Mouse (Mus musculus) neural tube, embryonic 13.5 days (tissue): ENCODE data around the gene Efna2. TPM values are rescaled to one million over a fixed set of nuclear protein-coding genes. Genes with fewer than 3 reads are reported as not detected.

ENCODE experiments used
- ATAC-seq: fragments of 200-750 bp; cut with Nextera tagmentation; 2 replicates; pipeline ENCODE4 v1.8.0; 2017; ENCODE audit warnings: low read depth, mild to moderate bottlenecking, moderate TSS enrichment, moderate library complexity
- H3K27ac ChIP-seq: fragments of 300-500 bp; sonication (generic); replicated peaks from 2 replicates; pipeline ENCODE4 v1.5.1; 2015; ENCODE audit warnings: moderate library complexity, mild to moderate bottlenecking, inconsistent platforms
- H3K27me3 ChIP-seq: fragments of 300-500 bp; sonication (generic); 2 replicates; pipeline ENCODE4 v1.6.1; 2015; ENCODE audit warnings: mild to moderate bottlenecking, inconsistent platforms
- H3K36me3 ChIP-seq: fragments of 300-500 bp; sonication (generic); 2 replicates; pipeline ENCODE4 v1.6.1; 2015; ENCODE audit warnings: mild to moderate bottlenecking, inconsistent platforms
- H3K4me1 ChIP-seq: fragments of 300-500 bp; sonication (generic); replicated peaks from 2 replicates; pipeline ENCODE4 v1.6.1; 2015; ENCODE audit warnings: inconsistent platforms
- H3K4me2 ChIP-seq: fragments of 300-500 bp; sonication (generic); 2 replicates; pipeline ENCODE4 v1.6.1; 2015; ENCODE audit warnings: inconsistent platforms, mild to moderate bottlenecking, moderate library complexity
- H3K4me3 ChIP-seq: fragments of 300-500 bp; sonication (generic); 2 replicates; pipeline ENCODE4 v1.5.1; 2015; ENCODE audit warnings: mild to moderate bottlenecking, inconsistent platforms
- H3K9ac ChIP-seq: fragments of 300-500 bp; sonication (generic); 2 replicates; pipeline ENCODE4 v1.6.1; 2015; ENCODE audit warnings: moderate library complexity, mild to moderate bottlenecking, inconsistent platforms
- H3K9me3 ChIP-seq: fragments of 300-500 bp; sonication (generic); 2 replicates; pipeline ENCODE4 v1.6.1; 2016; ENCODE audit warnings: inconsistent platforms
- WGBS: fragments of 180-500 bp; shearing (Covaris S2); methylation state at CpG from one replicate; pipeline ENCODE4 v1.1.7; 2015; 5-methylcytosine and 5-hydroxymethylcytosine counted together
- polyA plus RNA-seq: library from polyadenylated mRNA; unstranded; fragments of >200 nt; fragmentation: Nextera tagmentation; extraction: Ambion mirVana; gene quantifications from 2 replicates; pipeline ENCODE4 v1.2.1, GENCODE M21; 2015

Efna2 gene
- polyA plus RNA-seq, 1 experiment from 2014 or later, result 34.0 TPM

DNA sequence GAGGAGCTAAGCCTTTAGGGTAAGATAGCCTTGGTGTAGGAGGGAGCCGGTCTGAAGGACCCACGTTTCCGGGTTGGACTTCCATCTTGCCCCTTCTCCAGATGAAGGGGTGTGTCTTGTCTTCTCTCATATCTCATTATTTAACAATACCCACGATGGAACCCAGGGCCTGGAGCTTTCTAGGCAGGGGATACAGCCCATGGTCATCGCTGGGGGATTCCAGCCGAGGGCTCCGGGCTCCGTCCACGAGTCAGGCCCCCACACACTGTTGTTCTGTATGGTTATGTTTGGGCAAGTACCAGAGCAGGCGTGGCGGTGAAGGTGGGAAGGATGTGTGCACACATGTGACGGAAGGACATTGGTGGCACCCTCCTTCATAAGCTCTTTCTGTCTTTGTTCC, 35.1 kb upstream of the Efna2 start:
- H3K4me1 ChIP-seq, result peaks cover 75% of the 10 kb centered on the region
- no peaks in the 10 kb centered on the region for H3K27me3 ChIP-seq
- 0 out of 2 replicates have a peak overlapping the region, but pooled peaks have one; percentile 93 for H3K4me2 ChIP-seq
- peak overlapping the region; percentile 22; the same call in 1 of the 2 replicates for H3K9ac ChIP-seq
- no peaks in the 10 kb centered on the region for H3K9me3 ChIP-seq
- 91% methylated on average over 12 of the region's 12 CpGs for WGBS
- peaks cover 34% of the 10 kb centered on the region for H3K36me3 ChIP-seq
- no peak overlapping the region for H3K27ac ChIP-seq
- H3K4me3 ChIP-seq, result no peak overlapping the region
- no peak for ATAC-seq

DNA sequence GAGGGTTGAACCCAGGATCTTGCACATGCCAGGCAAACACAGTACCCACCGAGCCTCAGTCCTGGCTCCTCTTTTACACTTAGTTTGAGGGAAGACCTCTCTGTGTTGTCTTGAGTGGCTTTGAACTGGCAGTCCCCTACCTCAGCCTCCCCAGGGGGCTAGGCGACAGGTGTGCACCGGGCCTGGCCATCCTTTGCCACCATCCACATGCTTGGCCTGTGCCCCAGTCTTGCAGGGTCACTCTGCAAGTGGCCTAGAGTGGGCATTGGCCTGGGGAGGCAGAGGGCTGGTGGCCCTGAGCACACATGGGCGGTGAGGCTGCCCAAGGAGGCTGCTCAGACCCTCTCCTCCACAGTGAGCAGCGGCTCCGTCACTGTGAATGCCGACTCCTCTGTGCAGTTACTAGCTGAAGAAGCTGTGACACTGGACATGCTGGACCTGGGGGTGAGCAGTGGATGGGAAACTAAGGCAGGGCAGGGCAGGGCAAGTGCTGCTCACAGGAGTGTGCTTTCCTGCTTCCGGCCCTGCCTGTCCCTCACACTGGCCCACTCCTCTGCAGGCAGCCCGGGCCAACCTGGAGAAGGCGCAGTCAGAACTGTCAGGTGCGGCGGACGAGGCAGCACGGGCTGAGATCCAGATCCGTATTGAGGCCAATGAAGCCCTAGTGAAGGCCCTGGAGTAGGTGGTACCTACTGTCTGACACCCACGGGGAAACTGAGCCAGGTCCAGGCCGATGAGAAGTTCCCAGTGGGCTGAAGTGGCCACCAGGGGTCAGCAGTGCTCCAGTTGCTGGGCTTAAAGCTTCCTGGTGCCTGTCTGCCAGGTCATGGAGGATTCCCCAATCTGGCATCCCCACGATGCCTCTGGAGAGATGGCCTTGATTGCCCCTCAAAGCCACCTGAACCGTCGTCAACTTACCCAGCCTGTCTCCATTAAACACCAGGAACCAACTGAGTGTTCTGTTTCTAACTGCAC, 34.1 kb upstream of the Efna2 start:
- peak overlapping the region; percentile 100 for H3K9ac ChIP-seq
- H3K27me3 ChIP-seq, result no peaks in the 10 kb centered on the region
- H3K9me3 ChIP-seq, result no peaks in the 10 kb centered on the region
- WGBS, result 71% methylated on average over 20 of the region's 20 CpGs
- no peak overlapping the region for H3K4me2 ChIP-seq
- 0 out of 2 replicates have a peak overlapping the region, but pooled peaks have one; percentile 4 for H3K4me3 ChIP-seq
- 0 out of 2 replicates have a peak overlapping the region, but pooled peaks have one; percentile 15 for H3K27ac ChIP-seq
- peaks cover 34% of the 10 kb centered on the region for H3K36me3 ChIP-seq
- ATAC-seq, result no peak
- peaks cover 67% of the 10 kb centered on the region for H3K4me1 ChIP-seq

DNA sequence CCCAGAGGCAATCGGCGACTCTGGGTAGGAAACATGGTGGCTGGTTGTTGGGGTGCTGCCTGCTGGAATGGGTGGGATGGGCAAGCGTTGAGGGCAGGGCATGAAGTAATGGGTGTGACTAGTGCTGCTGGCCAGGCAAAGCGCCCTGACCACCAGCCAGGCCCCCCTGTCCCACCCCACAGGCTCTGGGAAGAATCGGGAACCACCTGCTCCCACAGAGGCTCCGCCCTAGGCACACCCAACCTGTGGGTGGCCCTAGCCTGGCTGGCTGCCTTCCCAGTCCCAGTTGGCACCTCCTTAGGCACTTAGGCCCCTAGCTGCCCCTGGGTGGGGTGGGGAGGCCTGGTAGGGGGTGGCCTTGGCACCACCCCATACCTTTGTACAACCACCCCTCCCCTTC, 33.4 kb upstream of the Efna2 start:
- Histone ChIP-seq H3K27ac (0 out of 2 replicates have a peak overlapping the region, but pooled peaks have one; percentile 15), H3K9ac (peak overlapping the region; percentile 100), H3K4me1 (peaks cover 62% of the 10 kb centered on the region)

DNA sequence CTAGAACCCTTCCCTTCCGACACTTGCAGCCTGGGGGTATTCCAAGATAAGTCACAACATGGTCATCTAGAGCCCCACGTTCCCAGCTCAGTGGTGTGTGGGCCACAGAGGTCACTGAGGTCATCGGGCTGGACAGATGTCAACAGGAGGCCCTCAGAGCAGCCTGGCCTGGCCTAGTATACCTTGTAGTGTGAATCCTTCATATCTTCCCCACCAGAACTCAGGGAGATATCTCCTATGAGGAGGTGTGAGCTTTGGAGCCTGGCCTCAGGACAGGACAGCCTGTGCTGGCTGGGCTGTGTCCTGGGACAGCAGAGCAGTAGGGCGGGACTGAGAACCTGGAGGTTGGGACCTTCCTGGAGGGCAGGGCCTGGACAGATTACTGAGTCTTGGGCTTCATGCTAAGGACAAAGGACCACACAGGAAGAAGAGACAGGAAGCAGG, 32.7 kb upstream of the Efna2 start:
- Histone ChIP-seq H3K27ac (peak overlapping the region; percentile 100), H3K9ac (peak overlapping the region; percentile 100; the same call in 1 of the 2 replicates), H3K9me3 (no peaks in the 10 kb centered on the region), H3K4me3 (0 out of 2 replicates have a peak overlapping the region, but pooled peaks have one; percentile 98), H3K36me3 (peaks cover 40% of the 10 kb centered on the region), H3K27me3 (no peaks in the 10 kb centered on the region), H3K4me2 (no peak overlapping the region), H3K4me1 (peaks cover 56% of the 10 kb centered on the region)
- ATAC-seq, result no peak
- 72% methylated on average over 4 of the region's 4 CpGs for WGBS

More for the DNA sequence above, 33.4 kb upstream of the Efna2 start:
- H3K27me3 ChIP-seq, result no peaks in the 10 kb centered on the region
- H3K4me2 ChIP-seq, result no peak overlapping the region
- no peak for ATAC-seq
- H3K4me3 ChIP-seq, result 0 out of 2 replicates have a peak overlapping the region, but pooled peaks have one; percentile 4
- peaks cover 34% of the 10 kb centered on the region for H3K36me3 ChIP-seq
- WGBS, result 85% methylated on average over 6 of the region's 6 CpGs
- no peaks in the 10 kb centered on the region for H3K9me3 ChIP-seq

DNA sequence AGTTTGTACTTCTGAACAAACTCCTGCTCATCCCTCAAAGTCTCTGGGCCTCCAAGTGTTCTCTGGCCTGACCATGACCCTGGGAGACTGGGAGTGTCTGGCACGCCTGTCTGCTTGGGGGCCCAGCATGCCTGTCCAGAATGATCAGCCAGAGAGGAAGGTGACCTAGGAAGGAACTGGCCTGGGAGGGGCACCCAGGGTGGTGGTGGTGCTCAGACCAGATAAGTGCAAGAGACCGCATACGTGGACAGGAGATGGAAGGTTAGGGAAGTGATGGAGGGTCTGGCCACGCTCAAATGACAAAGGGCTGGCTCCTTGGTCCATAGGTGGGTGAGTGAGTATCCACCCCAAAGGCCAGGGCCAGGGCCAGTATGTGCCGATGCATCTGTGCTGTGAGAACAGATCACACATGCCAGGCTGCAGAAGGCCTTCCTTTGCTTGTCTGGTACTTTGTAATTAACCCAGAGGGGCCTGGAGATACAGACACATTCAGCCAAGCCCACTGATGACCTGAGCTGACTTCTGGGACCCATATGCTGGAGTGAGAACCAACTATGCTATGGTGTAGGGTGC, 32.0 kb upstream of the Efna2 start:
- Histone ChIP-seq H3K4me1 (peaks cover 60% of the 10 kb centered on the region), H3K9ac (peak overlapping the region; percentile 100)

DNA sequence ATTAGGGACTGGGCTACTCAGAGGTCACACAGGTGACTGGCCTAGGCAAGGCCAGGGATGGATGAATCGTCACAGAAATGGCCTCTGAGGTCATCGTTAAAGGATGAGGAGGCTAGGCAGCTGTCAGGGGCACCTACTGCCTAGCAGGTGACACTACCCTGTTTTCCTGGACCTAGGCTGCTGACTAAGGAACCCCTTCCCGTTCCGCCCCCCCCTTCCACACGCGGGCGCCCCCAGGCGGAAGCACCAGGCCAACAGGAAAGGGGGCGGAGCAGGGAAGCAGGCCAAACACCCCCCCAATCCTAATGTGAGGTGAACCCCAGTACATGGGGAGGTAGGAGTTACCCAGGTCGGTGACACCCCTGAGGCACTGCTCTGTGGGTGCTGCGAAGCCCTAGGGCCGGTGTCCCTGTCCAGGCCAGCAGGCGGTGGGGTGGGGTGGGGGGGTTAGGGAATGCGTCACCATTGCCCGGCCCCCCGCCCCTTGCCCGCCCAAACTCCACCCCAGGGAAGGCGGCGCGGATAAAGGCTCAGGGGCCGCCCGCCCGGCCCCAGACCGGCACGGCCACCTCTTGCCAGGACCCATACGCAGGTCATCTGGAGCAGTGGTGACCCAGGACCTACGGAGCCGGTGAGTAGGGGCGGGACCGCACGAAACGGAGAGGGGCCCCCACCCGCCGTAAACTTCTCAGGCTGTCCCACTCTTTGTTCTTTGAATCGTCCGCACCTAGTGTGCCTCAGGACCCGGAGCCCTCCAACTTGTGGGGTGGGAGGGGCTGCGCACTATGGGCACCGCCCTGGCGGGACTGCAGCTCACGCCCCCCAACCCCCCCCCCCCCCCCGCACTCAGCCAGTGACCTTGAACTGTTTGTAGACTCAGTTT, 31.3 kb upstream of the Efna2 start, which contains the start of gene Midn:
Gene Midn, plus strand, starts transcription at position 554 of the 883 bp plus-strand sequence.
- Histone ChIP-seq H3K9ac (peak within 1 kb of the TSS; percentile 100), H3K9me3 (no peaks in the 10 kb centered on the region), H3K27ac (peak within 1 kb of the TSS; percentile 100), H3K36me3 (peaks cover 54% of the 10 kb centered on the region), H3K4me3 (peak within 1 kb of the TSS; percentile 98), H3K27me3 (no peaks in the 10 kb centered on the region), H3K4me2 (peak within 1 kb of the TSS; percentile 69), H3K4me1 (peaks cover 62% of the 10 kb centered on the region)
- ATAC-seq, result peak; percentile 13
- WGBS, result under 1% methylated on average over 40 of the region's 42 CpGs

More for the DNA sequence above, 32.0 kb upstream of the Efna2 start:
- Histone ChIP-seq H3K4me3 (peak overlapping the region; percentile 98), H3K27ac (peak overlapping the region; percentile 100), H3K36me3 (peaks cover 47% of the 10 kb centered on the region), H3K9me3 (no peaks in the 10 kb centered on the region), H3K27me3 (no peaks in the 10 kb centered on the region), H3K4me2 (peak overlapping the region; percentile 69)
- 71% methylated on average over 5 of the region's 5 CpGs for WGBS
- ATAC-seq, result no peak

DNA sequence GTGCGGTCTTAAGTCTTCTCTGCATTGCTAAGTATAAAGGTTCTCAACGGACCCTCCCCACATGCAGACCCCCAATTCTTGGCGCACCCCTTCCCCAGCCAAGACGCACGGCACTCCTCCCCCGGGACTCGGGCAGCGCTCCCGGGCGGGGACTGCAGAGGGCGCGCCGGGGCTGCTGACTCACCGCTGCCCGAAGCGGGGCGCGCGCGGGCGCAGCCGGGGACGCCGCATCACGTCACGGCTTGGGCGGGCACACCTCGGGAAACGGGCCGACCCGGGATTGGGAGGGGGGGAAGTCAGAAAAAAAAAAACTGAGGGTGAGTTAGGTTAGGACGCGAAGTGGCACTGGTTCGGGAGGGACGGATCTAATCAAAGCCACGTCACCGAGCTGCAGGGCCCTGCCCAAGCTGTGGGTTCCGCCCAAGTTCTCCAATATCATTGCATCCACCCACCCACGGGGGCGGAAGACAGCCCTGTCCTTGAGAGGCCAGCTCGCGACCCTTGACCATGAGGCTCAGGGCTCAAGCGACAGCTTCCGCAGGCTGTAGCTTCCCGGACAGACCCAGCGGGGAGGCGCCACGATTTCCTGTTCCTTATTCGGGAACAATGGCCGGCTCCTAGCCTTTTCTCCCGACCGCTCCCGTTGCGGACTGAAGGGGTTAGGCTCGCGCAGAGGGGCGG, 30.5 kb upstream of the Efna2 start:
- under 1% methylated on average over 56 of the region's 57 CpGs for WGBS
- Histone ChIP-seq H3K4me1 (peaks cover 62% of the 10 kb centered on the region), H3K36me3 (peaks cover 59% of the 10 kb centered on the region), H3K27ac (peak overlapping the region; percentile 100), H3K4me2 (peak overlapping the region; percentile 69), H3K9me3 (no peaks in the 10 kb centered on the region), H3K9ac (peak overlapping the region; percentile 100), H3K27me3 (no peaks in the 10 kb centered on the region), H3K4me3 (peak overlapping the region; percentile 98)
- peak; percentile 36 for ATAC-seq

DNA sequence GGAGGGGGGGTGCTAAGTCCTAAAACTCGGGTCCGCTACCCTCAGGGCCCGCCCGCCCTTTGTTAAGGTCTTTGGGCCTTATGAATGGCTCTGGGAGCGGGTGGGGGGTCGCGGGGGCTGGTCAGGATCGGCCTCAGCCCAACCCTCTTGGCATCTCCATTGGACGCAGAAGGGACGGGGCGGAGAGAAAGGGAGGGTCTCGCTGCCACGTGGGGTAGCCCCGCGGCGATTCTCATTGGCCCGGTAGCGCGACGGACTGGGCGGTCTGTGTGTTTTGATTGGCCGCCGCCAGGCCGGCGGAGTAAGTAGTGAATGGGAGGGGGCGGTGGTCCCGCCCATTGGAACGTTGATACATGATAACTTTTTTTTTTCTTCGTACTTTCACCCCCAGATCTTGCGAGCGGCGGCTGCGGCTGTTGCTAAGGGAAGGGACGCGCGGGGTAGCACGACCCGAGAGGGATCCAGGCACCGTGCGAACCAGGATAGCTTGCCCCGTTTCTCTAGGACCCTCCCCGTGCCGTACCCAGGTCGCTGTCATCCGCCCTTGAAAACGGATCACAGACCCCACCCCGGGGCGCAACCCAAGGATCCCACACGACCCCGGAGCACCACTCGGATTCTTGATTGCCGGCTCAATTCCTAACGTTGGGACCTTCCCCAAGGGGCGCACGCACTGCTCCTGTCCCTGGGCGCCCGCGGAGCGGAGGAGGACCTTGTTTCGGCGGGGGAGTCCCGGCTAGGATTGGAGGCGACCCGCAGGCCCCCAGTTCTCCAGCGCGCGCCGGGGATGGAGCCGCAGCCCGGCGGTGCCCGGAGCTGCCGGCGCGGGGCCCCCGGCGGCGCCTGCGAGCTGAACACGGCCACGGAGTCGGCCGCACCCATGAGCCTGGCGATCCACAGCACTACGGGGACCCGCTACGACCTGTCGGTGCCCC, 29.7 kb upstream of the Efna2 start:
- peak; percentile 85 for ATAC-seq
- under 1% methylated on average over 88 of the region's 88 CpGs for WGBS
- Histone ChIP-seq H3K4me2 (peak overlapping the region; percentile 94), H3K27ac (peak overlapping the region; percentile 100), H3K9me3 (no peaks in the 10 kb centered on the region), H3K4me1 (peaks cover 65% of the 10 kb centered on the region), H3K36me3 (peaks cover 59% of the 10 kb centered on the region), H3K9ac (peak overlapping the region; percentile 100), H3K4me3 (peak overlapping the region; percentile 98), H3K27me3 (no peaks in the 10 kb centered on the region)

DNA sequence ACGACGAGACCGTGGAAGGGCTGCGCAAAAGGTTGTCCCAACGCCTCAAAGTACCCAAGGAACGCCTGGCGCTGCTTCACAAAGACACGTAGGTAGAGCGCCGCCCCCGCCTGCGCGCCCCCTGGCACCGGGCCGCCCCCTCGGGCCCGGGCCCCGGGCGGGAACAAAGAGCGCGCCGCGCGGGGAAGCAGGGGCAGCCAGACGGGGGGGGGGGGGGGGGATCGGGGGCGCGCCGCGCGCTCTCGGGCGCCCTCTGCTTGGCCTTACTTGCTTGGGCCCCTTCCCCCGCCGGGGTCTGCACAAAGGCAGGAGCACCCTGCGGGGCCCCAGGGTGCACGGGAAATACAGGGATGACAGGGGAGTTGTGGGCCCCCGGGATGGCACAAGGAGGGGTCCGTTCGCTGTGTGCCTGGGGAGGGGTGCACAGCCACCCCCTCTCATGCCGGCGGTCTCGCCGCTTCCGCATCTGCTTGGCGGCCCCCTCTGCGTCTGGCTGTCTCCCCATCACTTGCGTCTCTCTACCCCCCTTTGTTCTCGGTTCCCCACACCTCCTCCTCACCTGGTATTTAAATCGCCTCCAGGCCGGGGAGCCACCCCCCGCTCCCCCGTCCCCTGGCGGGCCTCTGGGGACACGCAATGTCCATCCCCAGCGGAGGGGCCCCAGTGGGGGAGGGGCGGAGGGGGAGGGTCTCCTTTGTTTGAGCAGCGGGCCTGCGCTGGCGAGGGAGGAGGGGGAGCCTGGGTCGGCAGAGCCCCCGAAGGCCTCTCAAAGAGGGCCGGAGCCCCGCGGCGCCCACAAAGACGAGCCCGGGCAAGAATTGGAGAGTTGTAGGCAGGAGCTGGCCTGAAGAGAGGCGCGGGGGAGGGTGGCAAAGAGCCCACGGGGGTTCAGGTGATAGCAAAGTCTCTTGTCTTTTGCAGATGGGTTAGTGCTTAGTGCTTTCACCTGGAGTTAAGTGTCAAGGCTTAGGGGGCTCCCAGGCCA, 28.8 kb upstream of the Efna2 start:
- Histone ChIP-seq H3K4me2 (peak overlapping the region; percentile 94), H3K4me3 (peak overlapping the region; percentile 98), H3K36me3 (peaks cover 59% of the 10 kb centered on the region), H3K9me3 (no peaks in the 10 kb centered on the region), H3K27ac (peak overlapping the region; percentile 100), H3K4me1 (peaks cover 66% of the 10 kb centered on the region), H3K27me3 (no peaks in the 10 kb centered on the region), H3K9ac (peak overlapping the region; percentile 100)
- no peak for ATAC-seq
- 0% methylated on average over 52 of the region's 71 CpGs for WGBS
